Mouse (Mus musculus): ENCODE results near the gene Paip2b.

- no peak for TF ChIP-seq GATA1 (IDR thresholded peaks at IDR 0.05; ENCODE audit: borderline replicate concordance, low read length)
- no peak for TF ChIP-seq FLI1 (IDR thresholded peaks at IDR 0.05; ENCODE audit: low read length)
Measured at GRCm38 (mm10) chr6:83756051-83756450, 75.5 kb downstream of the Paip2b start.
